Mouse (Mus musculus): ENCODE data around the gene Sparc. TPM values are rescaled to one million over a fixed set of nuclear protein-coding genes. Genes with fewer than 3 reads are reported as not detected.

The Sparc gene
- 10 to 100 TPM; 66.1 to 91.1 TPM for total RNA-seq (2023)

GRCm38 (mm10) chr11:55422978-55423377 is at the start of gene Sparc:
Gene Sparc, minus strand, starts transcription at chr11:55423183.

GRCm38 (mm10) chr11:55469048-55469843 is 46.3 kb upstream of the Sparc start, which contains the start of gene G3bp1:
Gene G3bp1, plus strand, starts transcription at chr11:55469685.

GRCm38 (mm10) chr11:55461019-55461645 is 38.1 kb upstream of the Sparc start, which contains the start of gene Atox1:
Gene Atox1, minus strand, starts transcription at chr11:55461239.

Other genes with a start within 250 kb of the Sparc start
- 1 to 10 TPM; 2.1 to 4.1 TPM for gene Slc36a2, start 238.1 kb downstream of the Sparc start, total RNA-seq (2023)
- 10 to 100 TPM; 33.1 to 36.1 TPM for gene Slc36a1, start 218.8 kb downstream of the Sparc start, total RNA-seq (2023)
- gene Fat2, start 86.6 kb downstream of the Sparc start, total RNA-seq (2023), result under 1 TPM; 0.42 to 0.49 TPM
- gene Atox1, start 38.1 kb upstream of the Sparc start, total RNA-seq (2023), result 100 to 1,000 TPM; 126 to 139 TPM
- gene G3bp1, start 46.5 kb upstream of the Sparc start, total RNA-seq (2023), result 10 to 100 TPM; 28.2 to 32.1 TPM
- not detected for gene Glra1, start 185.0 kb upstream of the Sparc start, total RNA-seq (2023)

All from neutrophil, adult 83 days (primary cell).